Mouse (Mus musculus): ENCODE measurements at regions not wholly inside any gene's neighbourhood (a gene's known extent, or its start where the extent isn't known, plus 50 kb on each side); places are given as distances from the start of the nearest gene placed in this dataset.

GRCm38 (mm10) chr15:97462006-97462405 is 214.9 kb upstream of the Amigo2 start:
- no peak for DNase-seq (ENCODE audit: low spot score in 2 of 2)

DNA sequence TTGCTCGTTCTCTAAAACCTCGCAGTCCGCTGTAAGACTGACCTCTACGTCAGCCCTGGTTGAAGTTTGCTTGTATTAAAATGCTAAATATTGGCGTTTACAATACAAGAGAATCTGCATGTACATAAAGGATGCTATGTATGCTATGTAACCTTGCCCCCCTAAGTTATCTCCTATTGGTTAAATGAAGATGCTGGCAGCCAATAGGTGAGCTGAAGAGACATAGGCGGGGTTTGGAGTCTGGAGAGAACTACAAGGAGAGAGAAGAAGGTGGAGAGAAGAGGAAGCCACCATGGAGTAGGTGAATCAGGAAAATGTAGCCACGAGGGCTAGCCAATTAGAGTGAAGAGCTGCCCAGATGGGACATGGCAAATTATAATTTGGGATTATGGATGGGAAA is 214.0 kb upstream of the Amigo2 start:
- no peak for DNase-seq (ENCODE audit: low spot score in 2 of 2)

- no peak for DNase-seq (ENCODE audit: low spot score in 2 of 2)
Observed at GRCm38 (mm10) chr15:97460360-97460719, 213.3 kb upstream of the Amigo2 start.

- DNase-seq (ENCODE audit: low spot score in 2 of 2), result no peak
Observed at GRCm38 (mm10) chr15:97459606-97460359, 212.7 kb upstream of the Amigo2 start.

DNA sequence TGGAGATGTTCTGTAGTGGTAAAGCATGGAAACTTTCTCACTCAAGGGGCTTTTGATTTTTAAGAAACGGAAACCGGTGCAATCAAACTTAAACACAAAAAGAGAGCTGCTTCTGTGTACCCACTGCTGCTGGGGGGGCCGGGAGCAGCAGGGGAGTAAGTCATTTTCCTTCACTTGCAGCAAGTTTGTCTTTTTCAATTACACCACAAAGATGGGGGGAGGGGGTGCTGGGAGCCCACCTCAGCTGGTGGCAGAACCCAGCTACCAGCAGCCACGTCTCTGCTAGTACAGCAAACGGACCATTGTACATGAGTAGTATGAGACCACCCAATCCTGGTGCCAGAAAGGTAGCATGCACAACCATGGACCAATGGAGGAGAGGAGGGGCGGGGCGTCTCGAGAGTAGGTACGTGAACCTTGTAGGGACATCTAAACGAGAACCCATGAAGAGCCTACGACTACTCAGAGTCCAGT is 211.7 kb upstream of the Amigo2 start:
- DNase-seq (ENCODE audit: low spot score in 2 of 2), result no peak

DNA sequence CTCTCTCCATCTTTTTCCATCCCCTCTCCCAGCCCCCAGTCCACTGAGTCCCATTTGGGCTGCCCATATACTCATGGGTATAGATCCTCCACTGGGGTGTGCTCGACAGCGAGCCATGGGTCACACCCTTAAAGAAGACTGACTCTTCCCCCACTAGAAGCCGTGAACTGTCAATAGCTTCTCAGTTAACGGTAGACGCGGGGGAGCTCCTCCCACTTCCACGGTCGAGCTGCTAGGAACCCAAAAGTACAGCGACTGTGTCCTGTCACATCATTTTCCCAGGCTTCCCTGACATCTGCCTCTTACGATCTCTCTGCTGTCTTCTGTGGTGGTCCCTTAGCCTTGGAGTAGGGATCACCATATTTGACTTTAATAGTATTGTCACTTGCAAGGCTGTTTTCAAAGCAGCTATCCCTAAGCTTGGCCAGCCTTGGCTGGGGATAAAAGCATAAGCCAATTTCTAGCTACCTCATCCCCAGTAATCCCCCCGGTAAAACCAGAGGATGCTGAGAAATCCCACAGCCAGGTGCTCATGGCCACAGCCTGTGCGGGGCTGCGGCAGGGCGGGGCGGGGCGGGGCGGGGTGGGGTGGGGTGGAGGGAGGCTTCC is 211.2 kb upstream of the Amigo2 start:
- DNase-seq (ENCODE audit: low spot score in 2 of 2), result no peak

DNA sequence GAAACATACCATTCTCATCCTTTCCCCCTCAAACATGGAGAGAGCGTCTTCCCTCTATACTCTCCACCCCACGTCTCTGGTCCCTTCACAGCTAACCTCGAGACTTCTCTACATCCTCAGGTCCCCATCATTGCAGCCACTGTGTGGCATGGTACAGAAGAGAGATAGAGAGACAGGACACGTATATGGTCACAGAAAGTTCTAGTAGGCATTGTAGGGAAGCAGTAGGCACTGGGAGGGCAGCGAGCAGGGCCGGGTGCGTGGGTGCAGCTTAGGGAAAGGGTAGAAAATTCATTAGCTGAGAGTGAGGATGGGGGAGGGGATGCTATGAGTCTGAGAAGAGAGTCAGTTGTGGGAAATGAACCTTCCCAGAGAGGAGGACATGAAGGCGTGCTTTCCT is 210.4 kb upstream of the Amigo2 start:
- DNase-seq (ENCODE audit: low spot score in 2 of 2), result no peak

GRCm38 (mm10) chr15:97456991-97457390 is 209.9 kb upstream of the Amigo2 start:
- no peak for DNase-seq (ENCODE audit: low spot score in 2 of 2)

GRCm38 (mm10) chr15:97455672-97456071 is 208.6 kb upstream of the Amigo2 start:
- no peak for DNase-seq (ENCODE audit: low spot score in 2 of 2)

GRCm38 (mm10) chr15:97449724-97450123 is 202.6 kb upstream of the Amigo2 start:
- no peak for DNase-seq (ENCODE audit: low spot score in 2 of 2)

GRCm38 (mm10) chr15:97449001-97449400 is 201.9 kb upstream of the Amigo2 start:
- no peak for DNase-seq (ENCODE audit: low spot score in 2 of 2)

DNA sequence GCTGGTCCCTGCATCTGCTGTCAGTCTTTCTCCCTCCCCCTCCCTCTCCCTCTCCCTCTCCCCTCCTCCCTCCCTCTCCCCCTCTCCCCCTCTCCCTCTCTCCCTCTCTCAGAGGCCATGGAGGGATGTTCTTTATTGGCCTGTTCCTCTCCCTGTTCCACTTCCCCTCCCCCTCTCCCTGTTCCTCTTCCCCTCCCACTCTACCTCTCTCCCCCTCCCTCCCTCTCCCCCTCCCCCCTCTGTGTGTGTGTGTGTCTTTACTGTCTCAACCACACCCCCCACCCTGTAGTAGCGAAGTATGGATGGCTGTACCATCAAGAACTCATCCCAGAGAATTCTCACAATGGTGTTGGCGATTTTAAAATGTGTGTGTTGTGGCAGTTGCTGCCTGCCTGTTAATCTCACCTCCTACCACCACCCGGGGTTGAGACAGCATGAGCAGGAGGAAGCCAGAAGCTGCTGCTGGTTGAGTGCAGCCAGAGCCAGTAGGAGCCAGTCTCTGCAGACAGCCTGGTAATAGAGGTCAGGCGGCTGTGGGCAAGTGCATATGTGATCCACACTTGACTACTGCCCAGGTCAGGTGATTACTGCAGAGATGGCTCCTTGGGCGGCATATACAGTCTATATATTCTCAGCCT is 201.3 kb upstream of the Amigo2 start:
- DNase-seq (ENCODE audit: low spot score in 2 of 2), result no peak

DNA sequence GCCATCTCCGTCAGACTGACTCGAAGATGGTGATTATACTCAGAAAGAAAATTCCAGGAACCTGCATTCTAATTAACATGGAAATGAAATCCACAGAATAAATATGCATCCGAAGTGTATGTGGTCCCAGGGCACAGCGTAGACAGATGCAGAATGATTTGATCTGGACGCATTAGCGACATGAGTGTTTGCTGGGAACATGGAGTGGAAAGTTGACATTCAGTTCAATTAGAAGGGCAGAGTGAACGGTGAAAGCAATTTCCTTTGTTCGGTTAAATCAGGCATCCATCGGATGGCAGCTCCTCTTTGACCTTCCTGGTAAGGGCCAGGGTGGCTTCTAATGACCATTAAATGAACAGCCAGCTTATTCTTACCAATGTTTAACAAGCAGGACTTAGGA is 199.1 kb upstream of the Amigo2 start:
- no peak for DNase-seq (ENCODE audit: low spot score in 2 of 2)

GRCm38 (mm10) chr15:97438235-97438760 is 191.2 kb upstream of the Amigo2 start:
- no peak for DNase-seq (ENCODE audit: low spot score in 2 of 2)

Data from layer of hippocampus, adult 8-10 months (tissue).